Mouse (Mus musculus): ENCODE data around the gene Smtnl2.
"Not testable (repeated sequence)": the region's sequence is repeated elsewhere in the genome, so short reads cannot be mapped to it uniquely, and the experiment has no call there.

The Smtnl2 gene

GRCm38 (mm10) chr11:72411093-72411921 lies at the start of gene Smtnl2:
Gene Smtnl2 (minus strand): TSS chr11:72411713.
- peak; percentile 72 for DNase-seq (ENCODE audit: low read depth, low spot score)

- no peak for DNase-seq (ENCODE audit: low read depth, low spot score)
Observed at GRCm38 (mm10) chr11:72458502-72458901, 47.0 kb upstream of the Smtnl2 start.

DNA sequence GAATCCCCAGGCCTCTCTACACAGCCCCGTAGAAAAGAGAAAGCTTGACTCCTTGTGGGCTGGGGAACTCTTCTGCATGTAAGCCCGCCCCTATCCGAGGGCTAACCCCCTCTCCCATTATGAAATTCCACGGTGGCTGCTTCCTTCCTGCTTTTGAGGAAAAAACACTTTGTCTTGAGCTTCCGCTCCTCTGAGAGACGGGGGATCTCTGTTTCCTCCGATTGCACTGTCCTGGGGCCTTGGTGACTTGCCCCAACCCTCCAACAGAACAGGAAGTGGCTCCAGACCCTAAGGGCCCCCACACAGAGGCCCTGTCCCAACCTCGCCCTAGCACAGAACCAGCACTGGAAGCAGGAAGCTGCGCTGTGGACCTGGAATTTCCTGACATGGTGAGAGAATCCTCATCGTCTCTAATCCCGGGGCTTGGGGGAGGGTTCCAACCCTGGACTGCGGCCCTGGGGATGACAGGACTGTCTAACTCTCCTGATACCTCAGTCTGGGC lies 46.5 kb upstream of the Smtnl2 start:
- no peak for DNase-seq (ENCODE audit: low read depth, low spot score)

DNA sequence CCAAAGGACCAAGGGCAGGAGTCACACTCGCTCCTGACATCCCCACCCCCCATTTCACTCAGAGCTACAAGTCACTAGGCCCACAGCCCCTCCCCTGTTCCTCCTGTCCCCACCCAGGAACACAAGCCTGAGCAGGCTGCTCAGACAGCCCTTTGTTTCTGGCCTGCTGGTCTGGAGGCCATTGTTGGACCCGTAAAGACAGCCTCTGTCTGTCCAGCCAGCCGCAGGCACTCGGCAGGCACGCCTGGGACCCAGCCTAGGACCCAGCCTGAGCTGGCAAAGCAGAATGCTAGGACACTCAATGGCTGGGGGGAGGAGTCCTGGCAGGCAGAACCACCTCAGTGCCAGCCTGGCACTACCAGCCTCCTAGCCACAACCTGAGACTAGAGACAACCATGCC lies 44.2 kb upstream of the Smtnl2 start:
- no peak for DNase-seq (ENCODE audit: low read depth, low spot score)

GRCm38 (mm10) chr11:72453105-72453953 lies 41.8 kb upstream of the Smtnl2 start:
- no peak for DNase-seq (ENCODE audit: low read depth, low spot score)

- no peak for DNase-seq (ENCODE audit: low read depth, low spot score)
Observed at GRCm38 (mm10) chr11:72452140-72452665, 40.7 kb upstream of the Smtnl2 start.

- no peak for DNase-seq (ENCODE audit: low read depth, low spot score)
Observed at GRCm38 (mm10) chr11:72447475-72447874, 36.0 kb upstream of the Smtnl2 start.

GRCm38 (mm10) chr11:72446311-72447105 lies 35.0 kb upstream of the Smtnl2 start:
- DNase-seq (ENCODE audit: low read depth, low spot score): no peak

- peak; percentile 91 for DNase-seq (ENCODE audit: low read depth, low spot score)
Observed at GRCm38 (mm10) chr11:72440965-72441664, 29.6 kb upstream of the Smtnl2 start, which contains the start of gene Mybbp1a. Gene Mybbp1a (plus strand): TSS chr11:72441355.

DNA sequence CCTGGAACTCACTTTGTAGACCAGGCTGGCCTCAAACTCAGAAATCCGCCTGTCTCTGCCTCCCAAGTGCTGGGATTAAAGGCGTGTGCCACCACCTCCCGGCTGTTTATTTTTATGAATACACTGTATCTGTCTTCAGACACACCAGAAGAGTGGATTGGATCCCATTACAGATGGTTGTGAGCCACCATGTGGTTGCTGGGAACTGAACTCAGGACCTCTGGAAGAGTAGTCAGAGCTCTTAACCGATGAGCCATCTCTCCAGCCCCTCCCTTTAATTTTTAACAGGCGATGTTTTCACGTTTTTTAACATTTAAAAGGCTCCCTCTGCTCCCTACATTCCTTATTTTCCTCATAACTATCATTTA lies 29.1 kb upstream of the Smtnl2 start:
- DNase-seq (ENCODE audit: low read depth, low spot score): not testable (repeated sequence)

GRCm38 (mm10) chr11:72438411-72438810 lies 26.9 kb upstream of the Smtnl2 start:
- no peak for DNase-seq (ENCODE audit: low read depth, low spot score)

GRCm38 (mm10) chr11:72436756-72437650 lies 25.5 kb upstream of the Smtnl2 start:
- DNase-seq (ENCODE audit: low read depth, low spot score): no peak

DNA sequence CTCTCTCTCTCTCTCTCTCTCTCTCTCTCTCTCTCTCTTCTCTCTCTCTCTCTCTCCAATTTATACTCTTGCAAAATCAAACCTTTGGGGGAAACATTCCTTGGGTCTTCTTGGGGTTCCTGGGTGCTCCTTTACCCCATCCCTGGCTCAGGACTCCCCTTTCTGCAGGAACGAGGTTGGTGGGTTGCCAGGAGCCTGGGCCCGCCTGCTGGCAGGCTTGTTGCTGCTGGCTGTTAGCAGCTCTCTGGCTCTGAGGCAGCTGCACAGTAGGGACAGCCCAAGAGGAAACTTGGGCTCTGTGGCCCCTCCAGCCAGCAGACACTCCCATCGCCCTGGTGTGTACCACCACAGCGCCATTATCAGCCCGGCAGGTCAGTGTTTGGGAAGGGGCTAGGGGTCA lies 24.8 kb upstream of the Smtnl2 start:
- DNase-seq (ENCODE audit: low read depth, low spot score): no peak

DNA sequence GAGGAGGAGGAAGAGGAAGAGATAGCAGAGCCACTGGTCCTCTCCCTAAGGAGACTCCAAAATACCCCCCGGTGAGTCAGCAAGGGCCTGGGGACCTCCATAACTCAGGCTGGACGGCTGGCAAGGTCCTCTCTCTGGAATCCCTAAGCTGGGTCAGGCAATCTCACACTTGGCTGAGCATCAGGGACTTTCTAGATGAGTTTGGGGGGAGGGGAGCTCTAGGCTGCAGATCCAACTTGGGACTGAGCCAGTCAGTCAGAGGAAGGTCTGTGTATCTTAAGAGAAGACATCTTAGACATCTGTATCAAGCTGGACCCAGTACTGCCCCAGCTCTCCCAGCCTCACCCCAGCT lies 24.2 kb upstream of the Smtnl2 start:
- no peak for DNase-seq (ENCODE audit: low read depth, low spot score)

- DNase-seq (ENCODE audit: low read depth, low spot score): no peak
Observed at GRCm38 (mm10) chr11:72434963-72435693, 23.6 kb upstream of the Smtnl2 start, which contains the start of gene Ggt6. Gene Ggt6 (plus strand): TSS chr11:72435526.

GRCm38 (mm10) chr11:72430311-72431068 lies 19.0 kb upstream of the Smtnl2 start:
- not testable (repeated sequence) for DNase-seq (ENCODE audit: low read depth, low spot score)

DNA sequence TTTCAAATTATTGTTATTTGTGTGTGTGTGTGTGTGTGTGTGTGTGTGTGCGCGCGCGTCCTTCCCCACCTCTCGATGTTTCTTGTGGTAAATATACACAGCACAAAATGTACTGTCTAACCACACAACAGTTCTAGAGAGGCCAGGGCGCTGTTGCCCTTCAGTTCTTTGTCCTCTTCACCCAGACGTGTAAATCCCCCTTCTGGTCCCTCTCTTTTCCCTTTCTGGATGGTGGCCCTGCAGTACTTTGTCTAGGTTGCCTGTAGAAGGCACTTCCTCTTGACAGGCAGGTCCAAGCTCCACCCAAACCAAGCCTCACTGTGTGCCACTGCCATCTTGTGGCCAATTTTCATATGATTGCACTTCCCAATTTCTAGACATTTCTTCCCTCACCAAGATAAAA lies 17.8 kb upstream of the Smtnl2 start:
- peak; percentile 69 for DNase-seq (ENCODE audit: low read depth, low spot score)

GRCm38 (mm10) chr11:72428694-72429093 lies 17.2 kb upstream of the Smtnl2 start:
- DNase-seq (ENCODE audit: low read depth, low spot score): peak; percentile 49

All from embryo, embryonic 11.5 days (tissue).